Mouse (Mus musculus): ENCODE data around the gene Pofut1.
A peak's percentile ranks its signal among the peaks of the same experiment; 100 is the strongest.

Pofut1 gene

DNA sequence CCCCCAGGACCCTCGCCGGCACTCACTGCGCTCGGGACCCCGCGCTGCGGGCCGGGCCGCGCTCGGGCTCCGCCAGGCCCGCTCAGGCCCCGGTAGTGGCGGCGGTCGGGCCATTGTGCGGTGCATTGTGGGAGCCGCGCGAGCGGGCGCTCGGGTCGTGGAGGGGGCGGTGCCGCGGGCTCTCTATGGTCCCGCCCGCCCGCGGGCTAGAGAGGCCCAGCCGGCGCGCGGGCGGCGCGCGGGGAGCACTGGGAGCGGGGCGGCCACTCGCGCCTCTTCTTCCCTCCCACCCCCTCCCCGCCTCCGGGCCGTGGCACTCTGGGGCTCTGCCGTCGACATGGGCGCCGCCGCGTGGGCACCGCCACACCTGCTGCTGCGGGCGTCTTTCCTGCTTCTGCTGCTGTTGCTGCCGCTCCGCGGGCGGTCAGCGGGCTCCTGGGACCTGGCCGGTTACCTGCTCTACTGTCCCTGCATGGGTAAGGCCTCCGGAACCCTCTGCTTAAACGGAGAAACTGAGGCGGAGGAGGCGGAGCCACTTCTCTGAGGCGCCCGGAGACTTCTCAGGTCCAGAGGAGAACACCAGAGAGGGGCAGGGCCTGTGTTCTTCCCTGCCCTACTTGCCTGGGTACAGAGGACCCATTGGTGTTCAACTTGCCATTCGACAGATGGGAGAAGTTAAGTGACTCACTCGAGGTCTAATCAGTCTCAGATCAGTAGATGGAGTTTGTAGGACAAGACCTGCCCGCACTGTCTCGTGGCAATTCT, at the start of gene Pofut1, which contains the start of gene Plagl2:
TSS of gene Pofut1 (plus strand) at position 284 of the 765 bp plus-strand sequence.
TSS of gene Plagl2 (minus strand) at position 177 of the 765 bp plus-strand sequence.
- peak; percentile 94 for DNase-seq

DNA sequence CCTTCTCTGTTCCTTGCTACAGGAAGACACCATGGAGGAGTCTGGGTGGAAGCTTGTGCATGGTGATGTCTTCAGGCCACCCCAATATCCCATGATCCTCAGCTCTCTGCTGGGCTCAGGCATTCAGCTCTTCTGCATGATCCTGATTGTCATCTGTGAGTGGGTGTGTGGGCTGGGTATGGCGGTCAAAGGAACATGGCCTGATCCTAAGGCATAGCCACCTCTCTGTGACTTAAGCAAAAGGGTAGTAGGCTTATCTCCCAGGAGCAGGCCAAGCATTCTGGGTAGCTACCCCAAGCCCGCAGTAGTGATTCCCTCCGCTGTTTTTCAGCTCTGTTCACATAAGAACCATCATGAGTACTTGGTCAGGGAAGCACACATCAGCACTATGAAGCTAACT, 47.1 kb upstream of the Pofut1 start:
- DNase-seq, result no peak

DNA sequence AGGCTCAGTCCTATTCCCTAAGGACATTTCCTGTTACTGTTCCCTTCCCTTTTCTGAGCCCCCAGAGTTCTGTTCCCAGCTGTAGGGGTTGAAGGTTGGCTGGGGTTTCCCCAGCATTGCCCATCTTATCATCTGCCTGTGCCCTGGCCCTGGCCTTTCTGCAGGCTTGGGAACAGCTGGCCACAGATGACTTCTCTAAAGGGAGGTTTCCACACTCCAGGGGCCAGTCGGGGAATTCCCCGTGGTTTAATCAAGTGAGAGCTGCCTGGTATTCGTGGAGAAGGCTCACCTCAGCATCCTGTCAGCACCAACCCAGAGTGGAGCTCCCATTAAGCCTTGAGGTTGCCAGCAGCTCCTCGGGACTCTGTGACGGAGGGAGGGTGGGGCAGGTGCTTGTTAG, 42.8 kb upstream of the Pofut1 start:
- no peak for DNase-seq

- no peak for DNase-seq
These were observed 42.2 kb upstream of the Pofut1 start for GRCm38 (mm10) chr2:153199114-153199513.

- no peak for DNase-seq
These were observed 38.6 kb upstream of the Pofut1 start for GRCm38 (mm10) chr2:153202766-153203165.

DNA sequence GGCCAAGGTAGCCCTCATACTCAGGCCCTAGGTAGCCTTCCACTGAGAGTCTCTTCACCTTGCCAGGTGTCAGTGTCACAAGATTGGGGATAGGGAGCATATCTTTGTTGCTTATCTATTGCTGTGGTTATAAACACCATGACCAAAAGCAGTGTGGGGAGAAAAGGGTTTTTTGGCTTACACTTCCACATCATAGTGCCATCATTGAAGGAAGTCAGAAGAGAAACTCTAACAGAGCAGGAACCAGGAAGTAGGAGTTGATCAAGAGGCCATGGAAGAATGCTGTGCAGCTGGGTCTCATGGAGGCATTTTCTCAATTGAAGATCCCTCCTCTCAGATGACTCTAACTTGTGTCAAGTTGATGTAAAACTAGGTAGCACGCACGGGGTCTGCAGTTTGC, 33.2 kb upstream of the Pofut1 start:
- DNase-seq, result no peak

DNA sequence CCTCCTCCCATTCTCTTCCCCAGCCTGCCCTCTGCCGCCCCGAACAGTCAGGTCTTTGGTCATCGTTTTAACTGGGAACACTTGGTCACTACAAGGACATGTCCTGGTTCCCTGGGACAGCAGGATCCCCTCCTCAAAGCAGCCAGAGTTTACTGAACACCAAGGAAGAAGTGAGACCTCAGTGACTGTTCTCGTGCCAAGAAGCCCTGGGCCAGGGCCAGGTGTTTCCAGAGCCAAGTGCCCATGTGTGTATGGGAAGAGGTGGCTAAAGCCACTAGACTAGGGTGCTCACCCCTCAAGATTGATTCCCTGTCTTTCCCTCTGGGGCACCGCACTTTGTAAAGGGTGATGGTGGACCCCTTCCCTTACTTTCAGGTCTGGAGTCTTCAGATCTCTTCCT, 32.0 kb upstream of the Pofut1 start:
- no peak for DNase-seq

DNA sequence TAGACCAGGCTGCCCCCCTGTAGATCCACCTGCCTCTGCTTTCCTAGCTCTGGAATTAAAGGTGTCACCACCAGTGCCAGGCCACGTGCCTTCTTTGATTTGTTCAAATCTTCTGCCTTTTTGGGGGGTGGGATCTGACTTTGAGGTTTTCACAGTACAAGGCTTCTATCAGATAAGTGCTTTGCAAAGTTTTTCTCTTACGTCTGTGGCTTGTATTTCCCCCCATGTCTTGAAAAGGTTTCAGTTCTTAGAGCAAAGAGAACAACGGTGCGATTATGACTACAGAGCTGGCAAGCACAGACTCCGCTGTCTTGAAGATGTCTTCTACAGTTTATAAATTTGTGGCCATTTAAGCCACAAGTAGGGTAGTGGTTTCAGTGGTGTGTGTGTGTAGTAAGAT, 29.9 kb upstream of the Pofut1 start:
- DNase-seq, result peak; percentile 28

- DNase-seq, result no peak
These were observed 28.0 kb upstream of the Pofut1 start for GRCm38 (mm10) chr2:153213351-153213750.

GRCm38 (mm10) chr2:153214771-153215259, 26.5 kb upstream of the Pofut1 start:
- DNase-seq, result peak; percentile 49

DNA sequence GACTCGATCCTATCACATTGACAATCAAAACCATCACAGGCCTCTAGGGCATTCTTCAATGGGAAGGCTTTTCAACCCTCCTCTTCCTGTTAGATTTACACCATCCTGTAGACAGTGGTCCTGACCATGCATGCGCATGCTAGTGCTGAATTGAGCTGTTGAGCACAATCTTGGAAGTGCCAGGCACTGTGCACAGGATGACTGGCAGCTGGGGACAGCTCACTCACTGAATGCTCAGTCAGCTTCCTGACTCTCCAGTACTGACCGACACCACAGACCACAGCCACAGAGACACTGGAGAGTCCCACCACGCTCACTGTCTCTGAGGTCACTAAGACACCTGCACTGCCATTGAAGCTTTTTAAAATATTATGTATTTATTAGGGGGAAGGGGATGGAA, 25.9 kb upstream of the Pofut1 start:
- no peak for DNase-seq

GRCm38 (mm10) chr2:153217826-153218340, 23.4 kb upstream of the Pofut1 start:
- no peak for DNase-seq

- no peak for DNase-seq
These were observed 22.8 kb upstream of the Pofut1 start for GRCm38 (mm10) chr2:153218516-153218915.

DNA sequence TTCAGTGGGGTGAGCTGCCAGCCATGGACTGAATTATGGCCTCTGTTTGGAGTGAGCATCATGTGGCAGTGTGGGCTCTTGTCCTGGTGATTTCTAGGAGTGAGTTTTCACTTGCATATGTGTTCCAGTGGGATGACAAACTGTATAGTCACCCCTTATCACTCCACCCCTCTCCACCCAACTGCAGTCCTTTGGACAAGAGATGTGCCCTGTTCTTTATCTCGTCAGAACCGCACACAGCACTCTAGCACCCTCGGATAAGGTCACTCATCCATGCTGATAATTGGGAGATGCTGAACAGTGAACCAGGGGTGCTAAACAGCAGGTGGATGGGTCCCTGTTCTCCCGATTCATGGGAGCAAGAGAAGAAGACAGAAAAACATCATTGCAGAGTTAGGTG, 19.7 kb upstream of the Pofut1 start:
- no peak for DNase-seq

DNA sequence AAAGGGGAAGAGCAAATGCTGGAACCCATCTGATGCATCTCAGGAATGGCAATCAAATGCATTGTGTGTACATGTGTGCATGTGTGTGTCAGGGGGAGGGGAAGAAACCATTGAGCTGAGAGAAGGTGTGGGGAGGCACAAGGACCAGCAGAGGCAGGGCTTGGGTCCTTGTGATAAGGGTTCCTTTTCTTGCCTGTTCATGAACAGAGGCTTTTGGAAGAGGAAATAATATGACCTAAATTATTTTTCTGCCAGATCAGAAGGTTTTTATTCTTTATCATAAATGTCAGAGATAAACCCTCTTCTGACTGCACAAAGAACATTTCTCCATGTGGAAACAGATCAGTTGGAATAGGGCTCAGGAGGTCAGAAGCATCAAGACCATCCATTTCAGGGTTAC, 19.2 kb upstream of the Pofut1 start:
- no peak for DNase-seq

DNA sequence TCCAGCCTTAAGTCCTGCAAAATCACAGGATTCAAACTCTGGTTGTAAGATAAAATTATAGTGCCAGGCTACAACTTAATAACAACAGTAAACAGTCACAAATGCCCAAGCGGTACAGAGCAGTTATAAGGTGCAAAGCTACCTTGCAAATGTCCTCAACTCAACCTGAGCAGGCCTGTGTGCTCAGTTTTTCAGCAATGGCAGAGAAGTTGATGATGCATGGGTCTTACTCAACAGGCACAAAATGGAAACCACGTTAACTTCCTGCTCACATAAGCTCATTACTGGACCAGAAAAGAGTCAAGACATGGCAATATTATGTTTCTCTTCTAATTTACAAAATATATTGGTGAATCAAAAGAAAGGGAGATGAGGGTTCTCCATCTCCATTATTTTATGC, 18.8 kb upstream of the Pofut1 start:
- no peak for DNase-seq

GRCm38 (mm10) chr2:153224946-153225594, 16.3 kb upstream of the Pofut1 start, which contains the start of gene Tspyl3:
Gene Tspyl3 (minus strand): TSS chr2:153225441.
- peak; percentile 81 for DNase-seq

GRCm38 (mm10) chr2:153225595-153225953, 15.8 kb upstream of the Pofut1 start:
- no peak for DNase-seq

DNA sequence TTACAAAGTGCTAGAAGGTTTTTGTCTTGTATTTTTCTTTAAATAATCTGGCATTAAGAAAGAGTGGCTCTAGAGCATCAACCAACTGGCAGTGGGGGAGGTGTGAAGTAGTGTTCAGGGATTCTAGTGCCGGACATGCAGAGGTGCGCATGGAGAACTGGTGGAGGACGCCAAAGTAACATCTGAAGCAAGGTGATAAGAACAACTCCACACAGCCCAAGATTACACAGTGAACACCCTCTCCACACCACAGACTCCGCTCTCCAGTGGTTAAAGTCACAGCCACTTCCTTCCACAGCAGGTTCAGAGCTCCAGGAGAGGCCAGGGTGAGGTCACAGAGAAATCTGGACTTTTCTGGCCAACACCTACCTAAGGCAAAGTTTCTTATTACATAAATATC, 13.4 kb upstream of the Pofut1 start:
- DNase-seq, result no peak

GRCm38 (mm10) chr2:153228523-153228922, 12.8 kb upstream of the Pofut1 start:
- DNase-seq, result no peak

GRCm38 (mm10) chr2:153237193-153237592, 4.1 kb upstream of the Pofut1 start:
- DNase-seq, result no peak

GRCm38 (mm10) chr2:153237891-153238290, 3.4 kb upstream of the Pofut1 start:
- no peak for DNase-seq

- no peak for DNase-seq
These were observed 2.9 kb upstream of the Pofut1 start for GRCm38 (mm10) chr2:153238406-153238805.
